Mouse (Mus musculus) fibroblast of lung, adult 2 months (primary cell): ENCODE measurements at regions not wholly inside any gene's neighbourhood (a gene's known extent, or its start where the extent isn't known, plus 50 kb on each side); places are given as distances from the start of the nearest gene placed in this dataset.

Source experiments
- DNase-seq: peaks from one replicate; pipeline ENCODE4 v3.0.0-alpha.2; 2011; ENCODE audit warnings: low read depth

DNA sequence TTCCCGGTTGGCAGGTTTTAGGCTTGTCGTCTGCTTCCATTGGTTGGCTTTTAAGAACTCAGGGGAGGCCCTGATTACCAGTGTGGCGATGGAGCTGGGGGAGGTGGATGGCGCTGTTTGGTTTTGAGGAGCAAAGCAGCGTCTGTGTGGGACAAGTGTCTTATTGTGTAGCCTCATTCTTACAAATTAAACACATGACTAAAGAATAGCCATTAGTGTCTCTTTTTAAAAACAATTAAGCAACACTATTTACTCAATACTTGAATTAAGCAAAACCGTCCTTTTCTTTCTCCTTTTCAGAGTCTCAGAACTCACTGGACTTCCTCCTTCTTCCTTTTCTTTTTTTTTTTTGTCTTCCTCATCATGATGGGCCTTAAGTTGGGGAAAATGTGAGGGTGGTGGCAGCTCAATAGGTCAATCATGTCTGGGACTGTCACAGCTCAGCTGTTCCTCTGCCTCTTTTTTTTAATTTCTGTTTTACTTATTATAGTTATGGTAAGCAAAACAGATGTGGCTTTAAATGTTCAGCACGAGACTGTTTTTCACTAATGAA, 89.1 kb downstream of the Kcnrg start:
- no peak for DNase-seq

DNA sequence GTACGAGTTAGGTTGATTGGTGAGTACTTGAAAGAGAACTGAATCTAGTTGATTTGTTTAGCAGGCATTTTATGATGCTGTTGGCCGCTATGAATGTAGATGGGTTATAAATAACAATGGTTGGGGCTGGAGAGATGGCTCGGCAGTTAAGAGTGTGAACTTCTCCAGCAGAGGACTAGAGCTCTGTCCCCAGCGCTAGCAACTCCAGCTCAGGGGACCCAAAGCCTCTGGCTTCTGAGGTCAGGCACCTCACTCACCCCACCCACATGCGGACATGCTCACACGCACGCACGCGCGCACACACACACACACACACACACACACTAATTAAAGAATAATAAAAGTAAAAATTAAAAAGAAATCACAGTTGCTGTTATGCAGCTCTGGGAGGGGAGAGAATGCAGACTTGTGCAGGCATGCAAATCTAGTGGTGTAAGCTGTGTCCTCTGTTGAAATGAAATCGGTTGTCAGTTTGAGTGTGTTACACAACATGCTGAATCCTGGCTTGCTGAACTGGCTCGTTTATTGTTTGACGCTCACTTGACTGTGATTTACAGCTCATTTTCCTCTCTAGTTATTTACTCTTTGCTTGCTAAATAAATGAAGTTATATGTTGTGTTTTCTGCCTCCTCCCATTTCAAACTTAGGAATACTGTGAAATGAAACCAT, 89.8 kb downstream of the Kcnrg start:
- no peak for DNase-seq

DNA sequence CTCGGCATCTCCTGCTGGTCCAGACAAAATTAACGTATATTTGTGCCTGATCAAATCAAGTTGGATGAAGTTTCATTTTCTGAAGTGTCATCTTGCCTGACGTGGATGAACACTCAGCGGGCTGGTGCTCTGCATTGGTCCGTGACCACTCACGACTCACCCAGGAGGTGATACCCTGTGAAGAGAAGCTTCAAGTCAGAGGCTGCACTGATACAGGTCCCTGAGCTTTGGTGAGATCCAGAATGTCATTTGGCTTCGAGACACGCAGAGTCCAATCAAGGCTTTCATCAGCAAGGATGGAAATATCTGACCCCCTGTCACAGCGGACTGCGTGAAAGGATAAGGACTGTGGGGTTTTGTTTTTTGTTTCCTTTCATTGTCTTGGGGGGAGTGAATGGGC, 90.4 kb downstream of the Kcnrg start:
- no peak for DNase-seq

DNA sequence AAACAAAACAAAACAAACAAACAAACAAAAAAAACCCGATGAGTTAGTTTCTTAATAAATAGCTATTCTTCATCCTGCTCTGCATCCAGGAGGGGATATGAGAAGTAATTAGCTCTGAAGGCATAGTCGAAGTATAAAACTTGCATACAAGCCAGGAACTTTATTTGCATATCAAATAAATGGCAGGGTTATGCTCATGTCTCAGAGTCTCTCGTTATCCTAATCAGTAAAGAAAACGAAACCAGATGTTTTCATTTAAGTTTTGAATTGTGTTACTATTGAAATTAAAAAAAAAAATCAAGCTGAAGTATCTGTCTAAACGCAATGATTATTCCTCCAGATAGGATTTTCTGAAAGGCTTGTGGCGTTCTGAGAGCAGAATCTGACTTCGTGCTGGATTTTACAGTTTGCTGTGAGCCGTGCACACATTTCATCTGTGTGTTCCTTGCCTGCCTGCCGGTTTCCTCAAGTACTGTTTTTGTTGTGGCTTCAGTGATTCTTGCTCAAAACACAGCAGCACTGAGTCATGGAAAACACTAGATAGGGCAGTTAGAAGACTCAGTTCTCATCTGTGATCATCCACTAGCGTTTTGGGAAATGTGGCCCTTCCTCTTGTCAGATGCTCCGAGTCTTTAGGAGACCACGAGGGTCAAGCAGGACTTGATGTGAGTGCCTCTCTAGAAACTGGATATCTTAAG, 91.2 kb downstream of the Kcnrg start:
- no peak for DNase-seq

DNA sequence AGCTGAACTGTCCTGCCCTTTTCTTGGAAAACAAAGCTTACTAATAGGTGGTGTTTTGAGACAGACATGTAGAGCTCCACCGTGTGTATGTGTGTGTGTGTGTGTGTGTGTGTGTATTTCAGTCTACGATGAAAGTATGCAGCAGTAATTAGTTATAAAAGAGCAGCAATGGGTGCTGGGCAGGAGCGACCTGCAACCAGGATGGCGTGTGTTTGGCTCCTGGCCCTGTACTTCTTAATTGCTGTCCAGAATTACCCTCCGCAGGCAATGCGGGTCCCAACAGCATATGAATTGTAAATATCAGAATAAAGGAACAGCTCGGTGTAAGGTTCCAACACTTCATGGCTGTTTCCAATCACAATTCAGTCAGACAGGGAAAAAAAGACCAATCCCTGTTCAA, 92.4 kb downstream of the Kcnrg start:
- no peak for DNase-seq

DNA sequence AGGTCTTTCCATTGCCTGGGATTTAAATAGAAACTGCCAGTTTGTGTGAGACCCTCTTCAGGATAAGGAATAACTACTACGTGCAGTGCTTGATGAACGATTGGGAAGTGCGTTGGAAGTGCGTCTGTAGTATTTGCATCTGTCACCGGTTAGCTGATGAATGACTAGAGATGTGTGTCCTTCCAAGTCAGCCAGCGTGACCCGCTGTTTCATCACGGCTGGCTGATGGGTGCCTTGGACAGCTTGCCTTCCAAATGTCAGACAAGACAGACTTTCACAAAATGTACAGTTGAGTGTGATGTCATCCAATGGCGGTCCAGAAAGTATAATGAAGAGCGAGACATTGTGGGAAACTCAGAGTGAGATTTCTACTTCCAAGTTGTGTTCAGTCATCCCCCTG, 93.9 kb downstream of the Kcnrg start:
- no peak for DNase-seq

DNA sequence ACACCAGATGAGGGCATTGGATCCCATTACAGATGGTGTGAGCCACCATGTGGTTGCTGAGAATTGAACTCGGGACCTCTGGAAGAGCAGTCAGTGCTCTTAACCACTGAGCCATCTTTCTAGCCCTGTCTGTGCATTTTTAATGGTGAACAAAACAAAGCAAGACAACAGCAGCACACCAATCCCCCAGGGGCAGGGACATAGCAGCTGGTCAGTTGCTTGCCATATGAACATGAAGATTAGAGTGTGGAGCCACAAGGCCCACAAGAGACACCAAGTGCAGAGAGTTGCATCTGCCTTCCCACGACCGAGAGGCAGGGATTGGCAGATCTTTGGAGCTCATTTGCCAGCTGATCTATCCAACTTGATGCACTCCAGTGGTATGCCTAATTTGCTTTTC, 96.7 kb downstream of the Kcnrg start:
- DNase-seq, result no peak

DNA sequence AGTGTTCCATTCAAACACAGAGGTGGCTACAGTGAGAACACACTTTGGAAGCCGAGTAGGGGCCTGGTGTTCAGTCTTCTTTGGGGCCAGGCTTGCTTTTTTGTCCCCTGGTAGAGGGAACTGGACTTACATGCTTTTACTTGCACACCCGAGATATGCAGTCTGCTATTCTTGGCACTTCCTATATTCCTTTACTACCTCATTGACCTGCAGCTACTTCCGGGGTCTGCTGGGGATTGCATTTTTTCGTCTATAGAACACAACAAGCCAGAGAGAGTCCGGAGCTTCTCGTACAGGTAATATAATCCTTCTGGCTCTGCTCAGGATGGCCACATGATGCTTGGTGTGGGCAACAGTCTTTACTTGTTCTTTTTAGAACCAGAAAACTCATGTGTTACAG, 99.7 kb downstream of the Kcnrg start:
- DNase-seq, result no peak

DNA sequence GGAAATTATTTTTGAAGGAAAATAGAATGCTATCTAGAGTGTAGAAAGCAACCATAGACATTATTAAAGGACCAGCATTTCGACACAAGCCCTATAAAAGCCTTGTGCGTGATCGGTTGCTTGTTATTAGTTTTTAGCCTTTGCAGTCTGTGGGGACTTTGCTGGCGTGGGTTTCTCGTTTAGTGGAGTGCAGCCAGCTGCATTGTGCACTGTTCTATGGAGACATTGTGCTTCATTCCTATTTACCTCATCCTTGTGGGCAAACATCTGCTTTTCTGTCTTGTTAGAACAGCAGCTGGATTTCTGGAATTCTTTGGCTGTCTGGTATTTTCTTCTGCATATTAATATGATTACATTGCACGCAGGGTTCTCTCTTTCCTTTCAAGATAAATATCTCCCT, 101.1 kb downstream of the Kcnrg start:
- DNase-seq, result no peak

DNA sequence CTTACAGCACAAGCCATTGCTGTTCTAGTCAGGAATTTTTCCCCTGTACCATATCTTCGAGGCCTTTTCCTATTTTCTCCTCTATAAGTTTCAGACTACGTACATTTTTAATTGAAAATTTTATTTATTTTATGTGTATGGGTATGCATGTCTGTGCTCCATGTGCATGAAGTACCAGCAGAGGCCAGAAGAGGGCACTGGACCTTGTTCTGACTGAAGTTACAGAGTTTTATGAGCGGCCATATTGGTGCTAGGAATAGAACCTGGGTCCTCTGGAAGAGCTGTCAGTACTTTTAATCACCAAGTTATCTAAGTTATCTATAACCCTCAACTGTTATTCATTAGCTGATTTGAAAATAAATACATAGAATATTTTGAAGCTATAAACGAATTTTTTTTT, 108.5 kb downstream of the Kcnrg start:
- no peak for DNase-seq

DNA sequence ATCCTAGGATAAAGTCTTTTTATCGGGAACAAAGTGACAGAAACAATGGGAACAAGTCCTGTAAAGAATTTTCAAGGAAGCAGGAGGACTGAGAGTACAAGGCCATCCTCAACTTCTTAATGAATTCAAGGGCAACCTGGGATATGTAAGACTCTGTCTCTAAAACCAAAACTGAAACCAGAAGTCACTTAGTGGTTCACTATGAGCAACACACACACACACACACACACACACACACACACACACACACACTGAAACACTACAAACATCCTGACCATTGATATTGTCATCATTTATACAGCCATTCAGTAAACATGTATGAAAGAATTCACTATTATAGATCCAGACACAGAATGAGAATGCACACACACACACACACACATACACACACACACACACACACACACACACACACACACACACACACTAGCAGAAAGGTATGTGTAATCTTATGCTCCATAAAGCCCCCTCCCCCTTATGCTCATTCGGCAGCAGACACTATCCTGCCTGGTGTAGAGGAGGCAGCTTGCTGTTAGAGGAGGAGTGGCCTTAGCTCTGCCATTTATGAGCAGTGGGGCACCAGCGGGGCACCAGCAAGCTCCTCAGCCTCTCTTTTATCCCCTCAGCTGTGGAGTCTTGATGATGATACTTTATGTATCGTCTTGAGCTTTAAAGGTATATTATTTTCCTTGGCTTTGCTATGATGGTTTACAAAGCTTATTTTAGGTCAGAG, 111.3 kb downstream of the Kcnrg start:
- DNase-seq, result no peak

DNA sequence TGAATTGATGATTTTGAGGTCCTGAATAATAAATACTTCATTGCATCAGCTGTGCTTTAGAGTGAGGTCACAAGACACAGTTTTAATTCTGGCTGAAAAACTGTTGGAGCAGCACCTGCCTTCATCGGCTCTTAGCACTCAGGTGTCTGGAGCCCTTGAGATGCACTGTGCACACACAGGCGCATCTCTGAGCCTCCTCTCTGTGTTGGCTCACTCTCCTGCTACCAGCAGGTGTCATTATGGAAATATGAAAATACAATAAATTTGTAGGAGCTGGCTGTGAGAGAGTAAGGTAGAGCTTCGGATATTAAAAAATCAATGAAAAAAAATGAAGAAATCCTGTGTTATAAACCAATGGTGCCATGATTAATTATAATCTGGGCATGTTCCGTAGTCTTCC, 114.0 kb downstream of the Kcnrg start:
- DNase-seq, result no peak

DNA sequence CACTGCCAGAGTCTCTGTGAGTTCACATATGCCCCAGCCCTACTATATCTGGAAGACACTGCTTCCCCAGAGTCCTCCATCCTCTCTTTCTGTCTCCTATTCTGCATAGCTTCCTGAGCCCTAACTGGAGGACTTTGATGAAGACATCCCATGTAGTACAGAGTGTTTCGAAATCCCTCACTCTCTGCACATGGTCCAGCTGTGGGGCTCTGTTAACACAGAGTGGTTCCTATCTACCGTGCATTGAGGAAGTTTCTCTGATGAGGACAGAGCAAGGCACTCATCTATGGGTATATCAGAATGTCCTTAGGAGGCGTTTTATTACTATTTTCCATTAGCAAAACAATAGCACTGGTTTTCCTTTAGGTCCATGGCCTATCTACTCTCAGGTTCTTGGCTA, 117.7 kb downstream of the Kcnrg start:
- no peak for DNase-seq

DNA sequence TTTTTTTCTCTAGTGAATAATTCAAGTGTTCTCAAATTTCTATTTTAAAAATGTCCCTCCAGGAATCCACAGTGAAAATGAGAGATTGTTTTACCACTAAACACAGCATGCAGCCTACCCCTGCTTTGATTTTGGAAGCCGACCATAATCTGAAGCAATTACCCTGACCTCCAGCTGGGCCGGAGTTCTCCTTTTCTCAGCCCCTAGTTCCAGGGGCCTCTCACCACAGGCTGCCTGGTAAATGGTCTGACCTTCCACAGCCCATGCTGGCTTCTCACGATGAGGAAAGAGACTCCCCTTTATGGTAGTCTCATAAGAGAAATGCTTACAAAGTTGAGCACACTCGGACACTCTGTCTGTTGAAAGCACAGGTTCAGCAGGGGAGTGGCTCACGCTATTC, 121.3 kb downstream of the Kcnrg start:
- DNase-seq, result no peak

DNA sequence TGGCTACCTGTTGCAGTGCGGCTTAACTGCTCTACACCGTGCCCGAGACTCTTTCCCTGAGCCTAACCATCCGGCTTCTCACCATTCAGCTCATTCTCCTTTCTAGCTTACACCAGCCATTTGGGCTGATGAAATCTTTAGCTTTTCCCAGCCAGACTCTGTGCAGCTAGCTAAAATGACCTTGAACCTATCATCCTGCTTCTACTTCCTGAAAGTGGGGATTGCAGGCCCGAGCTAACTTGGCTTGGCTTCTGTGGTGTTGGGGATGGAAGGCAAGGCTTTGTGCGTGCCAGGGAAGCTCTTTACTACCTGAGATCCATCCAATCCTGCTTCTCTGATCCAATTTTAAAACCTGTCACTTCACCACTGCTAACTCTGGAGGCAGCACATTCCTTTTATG, 128.3 kb downstream of the Kcnrg start:
- DNase-seq, result no peak

DNA sequence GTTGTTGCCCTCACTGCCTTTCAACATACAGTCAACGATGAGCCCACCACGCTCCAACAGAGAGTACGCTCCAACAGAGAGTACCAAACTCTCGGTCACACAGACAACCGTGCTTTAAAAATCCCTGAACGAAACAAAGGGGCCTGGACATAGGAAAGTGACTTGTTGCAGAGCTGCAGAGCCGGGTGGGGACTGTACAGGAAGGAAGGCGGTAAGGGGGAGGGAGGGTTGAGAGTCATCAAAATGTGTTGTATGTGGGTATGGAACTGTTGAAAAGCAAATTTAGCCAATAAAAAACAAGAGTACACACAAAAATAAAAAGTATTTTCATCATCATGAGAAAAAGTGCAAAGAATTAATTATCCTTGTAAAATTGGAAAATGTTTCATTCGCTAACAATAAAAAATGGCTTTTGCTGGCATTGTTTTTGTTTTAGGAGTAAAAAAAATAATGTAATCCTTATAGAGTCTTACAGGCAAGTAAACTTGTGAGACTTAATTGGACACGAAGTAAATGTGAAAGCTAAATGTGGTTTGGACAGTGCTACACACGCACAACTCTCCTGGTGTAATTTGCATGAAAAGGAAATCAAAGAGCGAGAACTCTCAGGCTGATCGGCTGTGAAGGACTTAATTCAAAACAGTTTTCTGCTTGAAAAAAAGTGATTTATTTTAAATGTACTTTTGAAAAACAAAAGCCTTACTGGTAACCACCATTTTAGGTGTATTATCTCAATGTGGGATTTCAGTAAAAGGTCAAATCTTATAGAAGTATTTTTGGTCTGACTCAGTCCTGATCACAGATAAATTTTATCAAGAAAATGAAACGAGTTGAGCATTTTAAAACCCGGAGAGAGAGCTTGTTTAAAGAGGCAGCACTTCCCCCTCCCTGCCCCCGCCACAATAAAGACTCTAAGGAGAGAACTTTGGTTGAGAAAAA, 129.4 kb downstream of the Kcnrg start:
- no peak for DNase-seq

DNA sequence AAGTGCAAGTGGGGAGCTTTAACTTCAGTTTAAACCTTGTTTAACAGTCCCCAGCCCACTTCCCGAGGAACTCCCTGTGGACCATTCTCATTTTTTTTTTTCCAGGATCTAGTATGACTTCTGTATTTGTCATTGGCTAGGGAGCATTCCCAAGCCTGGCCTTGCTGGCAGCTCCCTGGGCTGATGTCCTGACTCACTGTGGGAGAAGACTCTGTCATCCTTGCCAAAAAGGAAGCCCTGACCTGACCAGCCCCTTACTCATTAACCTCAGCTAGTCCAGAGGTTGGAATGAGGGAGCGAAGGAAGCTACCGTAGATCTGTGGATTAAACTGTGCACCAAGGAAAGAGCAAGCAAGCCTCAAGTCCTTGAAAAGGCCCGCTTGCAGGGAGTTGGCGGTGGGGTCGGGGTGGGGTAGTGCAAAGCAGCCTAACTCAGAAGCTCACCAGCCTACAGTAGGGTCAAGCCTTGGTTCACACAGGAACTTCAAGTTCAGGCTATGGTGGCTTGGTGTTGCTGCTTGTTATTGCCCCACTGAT, 130.3 kb downstream of the Kcnrg start:
- DNase-seq, result no peak

DNA sequence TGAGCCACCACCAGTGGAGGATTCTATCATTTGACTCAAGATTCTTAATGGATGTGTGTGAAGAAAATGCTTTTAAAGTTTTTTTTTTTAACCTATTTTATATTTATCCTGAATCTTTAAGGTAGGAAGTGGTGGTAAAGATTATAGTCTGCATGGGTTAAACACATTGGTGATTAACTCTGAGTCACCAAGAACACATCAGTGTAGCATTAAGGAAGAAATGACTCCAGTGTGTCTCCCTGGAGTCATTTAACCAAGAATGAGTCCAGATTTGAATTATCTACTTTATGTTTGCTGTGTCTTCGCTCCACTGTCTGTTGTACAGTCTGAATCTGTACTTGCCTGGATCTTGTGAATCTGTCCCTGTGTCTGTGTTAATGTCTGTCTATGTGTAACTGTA, 132.2 kb downstream of the Kcnrg start:
- DNase-seq, result no peak

DNA sequence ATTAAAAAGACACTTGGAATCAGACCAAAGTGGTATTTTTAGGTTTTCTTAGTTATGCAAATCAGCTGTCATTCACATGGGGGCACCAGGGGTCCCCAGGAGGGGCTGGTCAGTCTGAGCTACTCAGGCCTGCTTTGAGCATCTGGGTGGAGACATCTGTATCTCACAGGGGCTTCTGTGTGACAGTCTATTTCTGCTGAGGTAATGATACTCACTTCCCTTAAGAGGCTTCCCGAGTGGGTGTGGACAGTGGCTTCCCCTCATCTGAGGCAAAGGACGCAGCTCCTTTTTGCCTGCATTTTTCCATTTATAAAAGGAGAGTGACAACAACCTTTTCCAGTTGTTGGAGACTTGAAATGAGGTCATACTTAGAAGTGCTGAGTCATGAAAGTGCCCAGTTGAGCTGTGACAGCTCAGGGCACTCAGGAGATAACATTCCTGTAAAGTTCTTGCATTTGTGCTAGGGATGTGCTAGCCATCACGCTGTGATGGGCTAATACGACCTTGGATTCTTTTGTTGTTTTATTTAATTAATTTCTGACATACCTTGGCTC, 136.7 kb downstream of the Kcnrg start:
- DNase-seq, result no peak

DNA sequence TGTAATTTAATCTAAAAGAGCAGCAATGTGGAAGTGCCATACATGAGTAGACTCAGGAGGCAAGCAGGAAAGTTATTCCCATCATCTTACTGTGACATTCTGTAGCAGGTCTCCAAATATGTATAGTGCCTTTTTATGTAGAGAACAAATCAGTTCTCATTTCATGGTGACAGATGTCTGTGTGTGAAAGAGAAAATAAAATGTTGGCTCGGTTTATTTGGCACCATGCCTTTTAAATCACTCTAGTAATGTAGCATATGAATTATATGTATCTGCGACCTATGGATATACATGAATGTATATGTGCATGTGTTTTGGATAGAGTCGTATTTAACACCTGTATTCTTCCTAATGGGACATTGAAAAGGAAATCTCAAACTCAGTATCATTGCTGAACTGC, 146.2 kb downstream of the Kcnrg start:
- DNase-seq, result no peak

DNA sequence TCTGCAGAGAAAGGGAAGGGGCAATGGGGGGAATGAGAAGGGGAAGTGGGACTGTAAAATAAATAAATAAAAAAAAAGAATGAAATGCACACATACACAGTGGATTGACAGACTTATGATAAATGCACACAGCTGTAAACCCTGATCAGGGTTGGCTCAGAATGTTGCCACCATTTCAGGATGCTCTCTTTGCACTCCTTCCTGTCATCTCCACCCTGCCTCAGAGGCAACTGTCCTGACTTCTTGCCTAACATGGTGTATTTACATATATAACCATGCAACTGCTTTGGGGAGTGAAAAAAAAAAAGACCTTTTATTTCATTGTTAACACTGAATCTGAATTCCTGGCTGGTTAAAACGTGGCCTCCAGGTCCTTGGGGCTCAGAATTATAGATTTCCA, 149.4 kb downstream of the Kcnrg start:
- DNase-seq, result no peak
